Mouse (Mus musculus) testis, adult 2 months (tissue): ENCODE results near the gene Bdkrb2.

Experiments
- CTCF ChIP-seq: fragments of 200-500 bp; IDR thresholded peaks from 2 replicates; pipeline ENCODE4 v1.5.1; 2012; ENCODE audit warnings: low read depth, mild to moderate bottlenecking, inconsistent platforms, low read length, moderate library complexity; ENCODE audit not compliant: control insufficient read depth, insufficient read depth, insufficient replicate concordance
- POLR2A ChIP-seq: fragments of 200-500 bp; IDR thresholded peaks from 2 replicates; pipeline ENCODE4 v1.6.1; 2012; ENCODE audit warnings: low read depth, mild to moderate bottlenecking, inconsistent platforms, low read length, moderate library complexity; ENCODE audit not compliant: control insufficient read depth

GRCm38 (mm10) chr12:105534842-105535241, 28.2 kb upstream of the Bdkrb2 start:
- no peak for TF ChIP-seq CTCF
- no peak for TF ChIP-seq POLR2A
